Mouse (Mus musculus): ENCODE measurements around the gene Wdr86. TPM values are rescaled to one million over a fixed set of nuclear protein-coding genes. Genes with fewer than 3 reads are reported as not detected.
A peak's percentile ranks its signal among the peaks of the same experiment; 100 is the strongest.

Wdr86 gene
- polyA plus RNA-seq, 1 experiment: 11.9 TPM

- DNase-seq (ENCODE audit: low read depth): no peak
- TF ChIP-seq POLR2A (IDR thresholded peaks at IDR 0.05; ENCODE audit: borderline replicate concordance, extremely low read depth, insufficient read depth, insufficient read length, poor library complexity, severe bottlenecking) (no peak), CTCF (IDR thresholded peaks at IDR 0.05; ENCODE audit: borderline replicate concordance, extremely low read depth, insufficient read depth, insufficient read length) (no peak)
Measured at GRCm38 (mm10) chr5:24729797-24730487, 585 bp downstream of the Wdr86 start.

GRCm38 (mm10) chr5:24726901-24727836 is 3.4 kb downstream of the Wdr86 start:
- DNase-seq (ENCODE audit: low read depth): peak; percentile 56
- no peak for TF ChIP-seq POLR2A (IDR thresholded peaks at IDR 0.05; ENCODE audit: borderline replicate concordance, extremely low read depth, insufficient read depth, insufficient read length, poor library complexity, severe bottlenecking)
- TF ChIP-seq CTCF (IDR thresholded peaks at IDR 0.05; ENCODE audit: borderline replicate concordance, extremely low read depth, insufficient read depth, insufficient read length): no peak

GRCm38 (mm10) chr5:24725897-24726296 is 4.6 kb downstream of the Wdr86 start:
- TF ChIP-seq POLR2A (IDR thresholded peaks at IDR 0.05; ENCODE audit: borderline replicate concordance, extremely low read depth, insufficient read depth, insufficient read length, poor library complexity, severe bottlenecking) (no peak), CTCF (IDR thresholded peaks at IDR 0.05; ENCODE audit: borderline replicate concordance, extremely low read depth, insufficient read depth, insufficient read length) (no peak)
- DNase-seq (ENCODE audit: low read depth): no peak

- TF ChIP-seq CTCF (IDR thresholded peaks at IDR 0.05; ENCODE audit: borderline replicate concordance, extremely low read depth, insufficient read depth, insufficient read length): no peak
- TF ChIP-seq POLR2A (IDR thresholded peaks at IDR 0.05; ENCODE audit: borderline replicate concordance, extremely low read depth, insufficient read depth, insufficient read length, poor library complexity, severe bottlenecking): no peak
- DNase-seq (ENCODE audit: low read depth): peak; percentile 42
Measured at GRCm38 (mm10) chr5:24724805-24725204, 5.7 kb downstream of the Wdr86 start.

- DNase-seq (ENCODE audit: low read depth): no peak
- TF ChIP-seq CTCF (IDR thresholded peaks at IDR 0.05; ENCODE audit: borderline replicate concordance, extremely low read depth, insufficient read depth, insufficient read length) (no peak), POLR2A (IDR thresholded peaks at IDR 0.05; ENCODE audit: borderline replicate concordance, extremely low read depth, insufficient read depth, insufficient read length, poor library complexity, severe bottlenecking) (no peak)
Measured at GRCm38 (mm10) chr5:24724270-24724634, 6.3 kb downstream of the Wdr86 start.

- TF ChIP-seq POLR2A (IDR thresholded peaks at IDR 0.05; ENCODE audit: borderline replicate concordance, extremely low read depth, insufficient read depth, insufficient read length, poor library complexity, severe bottlenecking) (no peak), CTCF (IDR thresholded peaks at IDR 0.05; ENCODE audit: borderline replicate concordance, extremely low read depth, insufficient read depth, insufficient read length) (no peak)
- DNase-seq (ENCODE audit: low read depth): no peak
Measured at GRCm38 (mm10) chr5:24723527-24724269, 6.8 kb downstream of the Wdr86 start.

GRCm38 (mm10) chr5:24719852-24720251 is 10.7 kb downstream of the Wdr86 start:
- TF ChIP-seq CTCF (IDR thresholded peaks at IDR 0.05; ENCODE audit: borderline replicate concordance, extremely low read depth, insufficient read depth, insufficient read length) (no peak), POLR2A (IDR thresholded peaks at IDR 0.05; ENCODE audit: borderline replicate concordance, extremely low read depth, insufficient read depth, insufficient read length, poor library complexity, severe bottlenecking) (no peak)

GRCm38 (mm10) chr5:24718076-24718475 is 12.5 kb downstream of the Wdr86 start:
- no peak for DNase-seq (ENCODE audit: low read depth)
- TF ChIP-seq CTCF (IDR thresholded peaks at IDR 0.05; ENCODE audit: borderline replicate concordance, extremely low read depth, insufficient read depth, insufficient read length) (no peak), POLR2A (IDR thresholded peaks at IDR 0.05; ENCODE audit: borderline replicate concordance, extremely low read depth, insufficient read depth, insufficient read length, poor library complexity, severe bottlenecking) (no peak)

More at GRCm38 (mm10) chr5:24719852-24720251, 10.7 kb downstream of the Wdr86 start:
- DNase-seq (ENCODE audit: low read depth): no peak

GRCm38 (mm10) chr5:24713987-24714386 is 16.5 kb downstream of the Wdr86 start:
- TF ChIP-seq CTCF (IDR thresholded peaks at IDR 0.05; ENCODE audit: borderline replicate concordance, extremely low read depth, insufficient read depth, insufficient read length): no peak
- DNase-seq (ENCODE audit: low read depth): no peak

- TF ChIP-seq POLR2A (IDR thresholded peaks at IDR 0.05; ENCODE audit: borderline replicate concordance, extremely low read depth, insufficient read depth, insufficient read length, poor library complexity, severe bottlenecking) (no peak), CTCF (IDR thresholded peaks at IDR 0.05; ENCODE audit: borderline replicate concordance, extremely low read depth, insufficient read depth, insufficient read length) (no peak)
- peak; percentile 55 for DNase-seq (ENCODE audit: low read depth)
Measured at GRCm38 (mm10) chr5:24713199-24713598, 17.3 kb downstream of the Wdr86 start.

- no peak for DNase-seq (ENCODE audit: low read depth)
- TF ChIP-seq CTCF (IDR thresholded peaks at IDR 0.05; ENCODE audit: borderline replicate concordance, extremely low read depth, insufficient read depth, insufficient read length) (peak; percentile 16; the same call in 1 of the 2 replicates), POLR2A (IDR thresholded peaks at IDR 0.05; ENCODE audit: borderline replicate concordance, extremely low read depth, insufficient read depth, insufficient read length, poor library complexity, severe bottlenecking) (no peak)
Measured at GRCm38 (mm10) chr5:24711615-24712014, 18.9 kb downstream of the Wdr86 start.

All from brain, embryonic 14.5 days (tissue).